Mouse (Mus musculus): Measurements from ENCODE around the gene Npas3.

GRCm38 (mm10) chr12:53448040-53448439 is 199.6 kb downstream of the Npas3 start:
- TF ChIP-seq CTCF (IDR thresholded peaks at IDR 0.05; ENCODE audit: insufficient read depth, low read depth, low read length) (no peak), POLR2A (IDR thresholded peaks at IDR 0.05; ENCODE audit: insufficient read depth, low read depth, low read length) (no peak)

All from olfactory bulb, adult 2 months (tissue).